Mouse (Mus musculus): Measurements from ENCODE around the gene Trdn. TPM values are rescaled to one million over a fixed set of nuclear protein-coding genes. Genes with fewer than 3 reads are reported as not detected.
A peak's percentile ranks its signal among the peaks of the same experiment; 100 is the strongest.

Gene Trdn
- 100 to 1,000 TPM; 298 to 299 TPM for total RNA-seq (2021)
- long read RNA-seq, experiment 1, full-length matches to known transcripts, result 461 of 833 reads
- long read RNA-seq, experiment 1, partial matches to known transcripts, result 270 of 833 reads
- long read RNA-seq, experiment 1, other reads (novel, unspliced or antisense), result 102 of 833 reads
- long read RNA-seq, experiment 2, full-length matches to known transcripts, result 306 of 572 reads
- long read RNA-seq, experiment 2, partial matches to known transcripts, result 143 of 572 reads
- long read RNA-seq, experiment 2, other reads (novel, unspliced or antisense), result 123 of 572 reads

DNA sequence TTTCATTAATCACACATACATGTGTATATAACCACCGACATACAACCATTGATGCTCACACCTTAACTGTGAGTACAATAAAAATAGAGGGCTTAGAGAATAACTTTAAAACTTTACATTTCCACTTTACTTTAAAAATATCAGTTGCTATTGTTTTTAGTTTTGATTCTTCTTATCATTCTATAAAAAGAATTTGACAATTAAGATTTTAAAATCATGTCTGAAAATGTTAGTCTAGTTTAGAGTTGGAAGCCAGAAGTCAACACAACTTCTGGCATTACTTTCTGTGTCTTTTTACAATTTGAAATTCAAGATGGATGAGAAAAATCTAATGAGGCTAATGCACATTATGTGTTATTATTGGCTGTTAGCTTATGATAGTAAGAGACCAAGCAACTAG is at the start of gene Trdn:
Gene Trdn, plus strand, starts transcription at position 301 of the 400 bp plus-strand sequence.
- DNase-seq, result no peak

DNA sequence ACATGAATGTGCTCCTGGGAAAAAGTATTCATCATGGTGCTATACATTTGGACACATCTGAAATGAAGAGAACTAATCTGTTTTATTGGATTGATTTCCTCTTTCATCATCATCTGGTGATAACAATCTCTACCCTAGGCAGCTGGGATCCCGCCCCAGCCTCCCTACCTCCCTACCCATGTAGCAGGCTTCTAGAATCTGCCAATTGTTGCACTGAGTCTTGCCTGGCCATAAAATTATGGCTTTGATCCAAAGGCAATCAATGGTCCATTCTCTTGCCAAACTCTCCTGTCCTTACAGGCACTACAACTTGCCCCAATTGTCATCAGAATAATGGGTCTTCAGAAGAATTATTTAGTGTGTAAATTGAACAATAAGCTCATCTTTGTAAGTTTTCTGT is 19.6 kb upstream of the Trdn start:
- DNase-seq, result no peak

DNA sequence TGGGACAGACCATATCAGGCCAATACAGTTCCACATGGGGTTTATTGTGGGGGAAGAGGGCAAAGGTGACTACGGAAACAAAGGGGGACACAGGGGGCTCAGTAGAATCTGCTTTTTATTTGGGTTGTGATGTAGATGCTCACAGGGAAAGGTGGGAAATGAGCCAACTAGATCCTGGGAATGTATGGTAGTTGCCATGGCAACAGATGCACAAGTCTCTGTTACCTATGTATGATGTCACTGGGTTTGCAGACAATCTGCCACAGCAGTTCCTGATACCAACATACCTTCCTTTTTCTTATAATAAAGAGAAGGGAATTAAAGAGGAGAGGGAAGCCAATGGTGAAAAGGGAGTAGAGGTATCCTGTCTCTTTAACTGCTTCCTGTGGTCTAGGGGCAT is 14.8 kb upstream of the Trdn start:
- no peak for DNase-seq

DNA sequence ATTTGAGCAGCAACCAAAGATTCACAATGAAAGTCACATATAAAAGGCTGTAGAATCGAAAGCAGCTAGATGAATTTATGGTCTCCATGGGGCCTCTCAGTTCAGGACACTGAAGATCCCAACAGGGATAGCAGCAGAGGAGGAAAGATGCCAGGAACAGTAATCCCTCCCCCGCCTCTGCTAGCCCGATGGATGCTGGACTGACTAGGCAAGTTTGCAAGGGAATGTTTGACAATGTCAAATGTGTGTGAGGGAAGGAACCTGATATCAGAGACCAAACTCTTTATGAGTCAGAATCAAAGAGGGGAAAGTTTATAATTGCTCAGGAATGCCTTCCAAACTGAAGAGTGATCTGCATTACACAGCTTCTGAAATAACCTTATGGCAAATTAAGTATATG is 7.2 kb upstream of the Trdn start:
- no peak for DNase-seq

DNA sequence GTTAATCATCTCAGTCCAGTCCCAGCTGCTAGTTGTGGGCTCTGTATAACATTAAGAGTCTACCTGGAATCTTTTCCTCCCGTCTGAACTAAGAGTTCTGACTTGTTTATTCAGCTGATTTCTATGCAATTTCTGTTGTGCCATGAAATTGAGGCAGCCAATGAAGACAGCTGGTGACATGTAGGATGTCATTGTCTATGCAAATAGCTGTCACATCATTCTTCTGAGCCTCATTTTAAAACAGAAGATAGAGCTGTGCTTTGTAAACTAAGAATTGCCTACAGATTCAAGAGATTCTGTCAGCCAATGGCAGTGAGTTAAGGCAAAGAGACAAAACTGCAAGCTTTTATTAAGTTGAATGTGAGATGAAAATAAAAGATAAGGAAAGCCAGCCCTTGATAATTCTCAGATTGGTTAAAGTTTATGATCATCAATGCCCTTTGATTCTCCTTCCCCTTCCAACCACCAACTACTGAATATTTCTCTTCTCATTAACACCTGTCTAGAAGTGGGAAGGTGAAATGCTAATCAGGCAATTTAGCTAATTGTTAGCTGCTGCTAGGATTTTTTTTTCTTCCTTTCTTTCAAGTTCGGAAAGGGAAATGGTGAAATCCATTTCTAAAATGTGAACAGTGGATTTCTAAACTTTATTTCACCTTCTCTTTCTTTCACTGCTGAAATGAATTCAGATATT is 1.9 kb downstream of the Trdn start:
- DNase-seq, result no peak

DNA sequence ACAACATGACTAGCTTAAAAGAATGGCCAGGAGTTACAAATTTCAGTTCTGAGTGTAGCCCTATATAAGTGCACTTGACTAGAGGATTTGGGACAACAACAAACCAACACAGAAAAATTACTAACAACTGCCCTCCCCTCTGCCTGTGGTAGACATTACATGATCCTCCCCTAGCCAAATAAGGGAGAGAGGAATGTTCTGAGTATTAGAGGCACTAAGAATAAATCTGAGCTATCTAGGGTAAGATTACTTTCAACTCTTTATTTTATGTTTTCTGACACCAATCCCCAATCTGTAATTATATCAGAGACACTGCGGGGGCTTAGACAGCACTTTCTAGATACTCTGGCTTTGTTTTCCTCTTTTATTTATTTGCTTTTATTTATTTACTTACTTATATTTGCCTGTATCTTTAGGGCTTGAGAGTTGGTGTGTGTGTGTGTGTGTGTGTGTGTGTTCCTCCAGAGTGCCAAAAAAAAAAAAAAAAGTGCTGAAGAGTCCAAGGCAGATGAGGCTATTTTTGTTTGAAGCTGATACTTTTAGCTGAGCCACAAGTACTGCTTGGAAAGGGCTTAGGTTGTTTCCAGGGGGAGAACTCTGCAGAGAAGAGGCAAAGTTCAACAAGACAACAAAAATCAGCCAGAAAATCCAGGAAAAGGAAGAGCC is 2.7 kb downstream of the Trdn start:
- peak; percentile 36 for DNase-seq

DNA sequence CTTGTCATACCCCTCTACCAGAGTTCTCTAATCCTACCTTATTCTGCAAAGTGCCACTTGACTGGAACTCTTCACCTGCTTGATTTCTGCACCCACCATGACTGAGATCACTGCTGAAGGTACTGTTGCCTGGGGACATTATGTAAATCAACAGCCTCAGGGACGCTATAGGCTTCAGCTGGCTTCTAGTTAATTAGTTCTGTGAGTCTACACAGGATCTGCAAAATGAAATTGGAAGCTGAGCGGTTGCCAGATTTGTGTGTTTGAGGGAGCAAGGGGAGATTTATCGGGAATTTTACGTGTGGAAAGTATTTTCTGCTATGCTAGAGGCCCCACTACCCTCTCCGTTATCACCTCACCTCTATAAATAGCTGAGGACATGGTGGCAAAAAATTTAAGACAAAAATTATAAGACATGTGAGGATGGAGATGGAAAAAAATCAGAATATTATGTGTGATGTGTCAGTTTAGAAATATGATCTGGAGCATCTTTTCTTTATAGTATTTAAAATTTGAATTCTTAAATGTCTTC is 3.3 kb downstream of the Trdn start:
- no peak for DNase-seq

DNA sequence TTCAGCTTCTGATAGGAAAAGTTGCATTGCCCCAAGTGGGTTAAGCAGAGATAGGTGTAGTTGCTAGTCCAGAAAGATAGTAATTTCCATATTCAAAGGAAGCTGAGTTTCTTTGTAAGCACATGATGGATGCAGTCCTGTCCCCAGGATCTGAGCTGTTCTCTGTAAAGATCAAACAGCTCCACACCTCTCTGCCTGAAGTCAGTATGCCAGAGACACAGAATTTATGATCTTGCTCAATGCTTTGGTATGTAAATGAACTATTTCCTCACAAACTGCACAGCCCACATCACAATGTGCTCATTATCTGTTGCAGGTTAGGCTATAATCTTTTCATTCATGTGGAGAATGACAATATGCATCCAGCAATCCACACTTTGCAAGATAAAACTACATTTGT is 8.0 kb downstream of the Trdn start:
- no peak for DNase-seq

DNA sequence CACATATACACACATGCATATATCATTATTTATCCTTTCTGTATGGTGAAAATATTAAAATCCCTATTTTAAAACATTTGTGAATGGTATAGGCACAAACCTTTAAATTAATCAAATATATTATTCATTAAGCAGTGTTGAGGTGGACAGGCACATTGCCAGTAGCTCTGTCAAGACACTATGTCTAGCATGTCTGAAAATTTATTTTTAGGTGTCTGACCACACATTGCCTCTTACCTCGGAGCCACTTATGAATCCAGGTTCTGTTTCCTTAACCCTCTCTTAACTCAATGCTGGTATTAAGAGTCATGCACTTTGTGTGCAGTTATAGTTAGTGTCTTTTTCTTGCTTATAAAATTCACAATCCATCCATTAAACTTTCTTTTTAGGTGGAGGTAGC is 12.0 kb downstream of the Trdn start:
- peak; percentile 38 to 54 for DNase-seq

DNA sequence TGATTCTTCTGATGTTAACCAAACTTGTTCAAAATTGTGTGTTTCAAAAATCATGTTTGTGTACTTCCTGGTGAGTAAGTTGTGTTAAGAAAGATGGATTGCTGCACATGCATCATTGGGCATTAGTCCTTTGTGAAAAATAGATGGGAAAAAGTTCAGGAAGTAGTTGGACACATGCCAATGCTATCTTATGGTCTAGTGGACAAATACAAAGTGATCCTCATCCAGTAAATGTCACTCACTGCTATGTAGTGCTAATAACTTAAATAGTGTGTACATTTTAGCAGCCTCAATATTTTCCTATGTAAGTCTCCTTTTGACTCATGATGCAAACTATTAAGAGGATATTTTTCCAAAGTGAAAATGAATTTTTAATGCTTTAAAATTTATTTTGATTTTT is 27.6 kb downstream of the Trdn start:
- no peak for DNase-seq

DNA sequence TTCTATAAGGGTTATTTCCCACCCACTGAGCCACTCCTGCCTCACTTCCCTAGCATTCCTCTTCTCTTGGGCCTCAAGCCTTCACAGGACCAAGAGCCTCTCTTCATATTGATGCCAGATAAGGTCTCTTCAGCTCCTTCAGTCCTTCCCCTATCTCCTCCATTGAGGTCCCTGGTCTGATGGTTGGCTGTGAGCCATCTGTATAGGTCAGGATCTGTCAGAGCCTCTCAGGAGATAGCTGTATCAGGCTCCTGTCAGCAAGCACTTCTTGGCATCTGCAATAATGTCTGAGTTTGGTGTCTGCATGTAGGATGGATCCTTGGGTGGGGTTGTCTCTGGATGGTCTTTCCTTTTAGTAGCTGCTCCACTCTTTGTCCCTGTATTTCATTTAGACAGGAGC is 42.7 kb downstream of the Trdn start:
- DNase-seq, result no peak

DNA sequence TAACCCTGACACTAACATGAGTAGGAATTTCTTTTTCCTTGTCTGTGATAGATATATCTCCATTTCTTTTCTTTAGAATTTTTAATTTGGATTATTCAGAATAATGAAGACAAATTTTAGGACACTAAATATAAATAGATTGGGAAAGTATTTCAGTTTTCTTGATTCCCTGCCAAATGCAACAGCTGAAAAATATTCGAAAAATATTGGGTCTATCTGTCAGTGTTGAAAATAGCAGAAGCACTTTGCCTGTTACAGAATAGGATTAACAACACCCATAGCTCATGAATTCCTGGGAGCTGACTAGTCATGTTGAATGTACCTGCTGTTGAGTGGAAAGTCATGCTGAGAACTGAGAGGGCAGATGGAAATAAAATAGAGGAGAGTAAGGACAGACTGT is 64.6 kb downstream of the Trdn start:
- no peak for DNase-seq

DNA sequence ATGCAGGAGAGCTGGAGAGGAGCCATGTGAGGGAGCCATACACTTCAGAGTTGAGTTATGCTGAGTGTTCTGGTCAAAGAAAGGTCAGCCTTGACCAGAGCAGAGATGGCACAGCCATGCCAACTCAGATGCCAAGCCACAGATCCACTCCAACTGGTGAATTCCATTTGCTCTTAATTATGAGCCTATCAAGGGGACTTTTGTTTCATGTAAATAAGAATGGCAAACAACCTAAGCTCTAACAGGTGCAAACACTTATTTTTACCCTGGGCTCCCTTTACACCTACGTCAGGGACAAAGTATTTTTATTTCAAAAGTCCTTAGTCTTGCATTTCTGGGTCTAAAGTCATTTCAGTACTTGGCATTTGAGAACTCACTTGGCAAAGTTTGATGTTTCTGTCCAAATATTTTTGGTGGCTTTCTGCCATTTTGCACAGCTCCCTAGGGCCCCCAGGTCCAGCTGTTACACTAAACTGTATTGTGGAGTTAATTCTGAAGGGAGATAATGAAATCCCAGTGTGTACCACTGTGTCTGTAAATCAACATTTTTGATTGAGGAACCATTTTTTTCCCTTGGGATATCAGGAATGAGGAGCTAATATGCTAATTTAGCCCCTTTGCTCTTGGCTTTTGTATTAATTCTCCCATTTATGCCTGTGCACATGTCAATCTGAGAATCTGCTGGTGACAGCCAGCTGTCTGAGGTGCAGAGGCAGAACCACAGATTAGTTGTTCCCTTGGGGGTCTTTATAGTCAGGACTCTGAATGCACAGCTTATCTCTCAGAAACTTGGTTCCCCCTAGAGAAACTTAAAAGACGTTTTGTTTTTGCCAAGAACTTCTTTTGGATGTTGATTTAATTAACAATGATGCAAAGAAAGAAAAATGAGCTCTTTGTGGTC is 99.6 kb downstream of the Trdn start:
- peak; percentile 71 to 73 for DNase-seq

DNA sequence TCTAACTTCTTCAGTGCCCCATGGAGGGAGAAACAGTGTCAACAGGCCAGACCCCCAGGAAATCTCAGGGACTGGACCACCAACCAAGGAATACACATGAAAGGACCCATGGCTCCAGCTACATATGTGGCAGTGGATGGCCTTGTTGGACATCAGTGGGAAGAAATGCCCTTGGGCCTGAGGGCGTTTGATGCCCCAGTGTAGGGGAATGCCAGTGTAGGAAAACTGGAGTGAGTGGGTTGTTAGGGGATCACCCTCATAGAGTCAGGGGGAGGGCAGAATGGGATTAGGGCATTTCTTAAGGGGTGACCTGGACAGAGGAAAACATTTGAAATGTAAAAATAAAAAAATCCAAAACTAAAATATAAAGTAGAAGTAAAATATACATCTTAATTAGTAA is 108.7 kb downstream of the Trdn start:
- DNase-seq, result no peak

DNA sequence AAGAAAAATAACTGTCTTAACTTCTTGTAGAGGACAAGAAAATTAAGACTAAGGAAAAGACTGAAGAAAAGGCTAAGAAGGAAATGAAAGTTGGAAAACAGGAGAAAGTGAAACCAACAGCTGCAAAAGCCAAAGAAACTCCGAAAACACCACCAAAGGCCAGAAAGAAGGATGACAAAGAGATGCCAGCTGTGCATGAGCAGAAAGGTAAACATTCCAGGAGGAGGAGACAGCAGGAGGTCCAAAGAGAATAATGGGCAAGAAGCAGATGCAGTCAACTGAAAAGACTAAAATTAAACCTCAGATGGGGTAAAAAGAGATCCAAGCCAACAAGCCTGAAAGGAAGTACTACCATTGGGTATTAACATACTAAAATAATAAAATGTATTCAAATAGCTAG is 115.6 kb downstream of the Trdn start:
- no peak for DNase-seq

DNA sequence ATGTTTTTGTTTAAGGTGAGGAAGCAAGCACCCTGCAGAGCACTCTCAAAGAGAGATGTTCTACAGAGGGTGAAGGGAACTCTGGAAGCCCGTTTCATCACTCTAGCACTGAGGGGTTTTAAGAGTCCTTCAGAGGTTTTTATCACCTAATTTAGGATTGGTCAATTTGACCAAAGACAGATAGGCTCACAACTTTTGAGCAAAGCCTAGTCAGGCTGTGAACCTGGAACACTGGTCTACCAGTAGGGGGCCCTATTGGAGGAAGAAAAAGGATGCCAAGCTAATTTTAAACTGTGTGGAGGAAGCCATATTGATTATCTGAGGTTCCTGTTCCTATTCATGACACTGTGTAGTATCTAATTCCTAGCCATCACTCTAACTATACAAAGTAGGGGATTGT is 117.9 kb downstream of the Trdn start:
- no peak for DNase-seq

DNA sequence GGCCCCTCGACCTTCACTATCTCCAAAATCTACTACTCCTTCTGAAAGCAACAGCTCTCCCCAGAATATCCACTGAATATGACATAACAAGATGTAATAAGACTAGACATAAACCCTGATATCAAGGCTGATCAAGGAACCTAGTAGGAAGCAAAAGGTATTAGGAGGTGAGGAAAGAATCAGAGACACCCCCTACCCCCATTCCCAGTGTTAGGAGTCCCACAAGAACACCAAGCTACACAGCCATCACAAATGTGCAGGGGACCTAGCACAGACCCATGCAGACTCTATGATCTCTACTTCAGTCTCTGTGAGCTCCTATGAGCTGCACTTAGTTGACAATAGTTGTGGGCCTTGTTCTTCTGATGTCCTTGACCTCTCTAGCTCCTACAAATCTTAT is 130.1 kb downstream of the Trdn start:
- DNase-seq, result no peak

DNA sequence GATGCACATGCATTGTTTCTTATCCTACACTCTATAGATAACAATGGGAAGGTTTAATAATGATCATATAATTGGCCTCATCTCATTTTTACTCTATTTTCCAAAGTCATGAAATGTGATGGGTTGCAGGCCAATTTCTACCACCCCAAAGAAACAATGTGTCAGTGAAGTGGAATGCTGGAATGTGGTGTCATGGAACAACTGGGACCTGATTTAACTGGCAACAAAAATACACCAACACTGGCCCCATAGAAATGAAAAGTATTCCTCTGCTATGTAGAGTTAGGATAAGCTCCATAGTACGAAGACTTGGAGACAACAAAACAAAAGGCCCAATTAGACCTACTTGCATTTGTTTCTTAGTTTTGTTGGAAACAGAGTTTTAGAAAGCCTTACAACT is 173.6 kb downstream of the Trdn start:
- DNase-seq, result peak; percentile 36 to 42

DNA sequence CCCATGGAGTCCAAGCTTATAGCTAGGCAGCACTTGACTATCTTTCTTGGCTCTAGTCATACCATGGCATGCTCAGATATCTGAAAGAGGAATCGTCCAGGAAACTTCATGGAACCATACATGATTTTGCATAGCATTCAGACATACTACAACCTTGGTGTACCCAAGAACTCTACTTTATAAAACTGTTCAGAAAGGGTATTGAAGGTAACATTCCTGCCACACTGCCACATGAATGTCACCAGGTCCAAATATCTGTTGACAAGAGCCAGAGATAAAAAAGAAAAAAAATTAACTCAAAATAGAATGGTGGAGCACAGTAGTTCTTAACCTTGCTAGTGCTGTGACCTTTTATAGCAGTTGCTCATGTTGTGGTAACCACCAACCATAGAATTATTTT is 175.8 kb downstream of the Trdn start:
- peak; percentile 25 to 50 for DNase-seq

DNA sequence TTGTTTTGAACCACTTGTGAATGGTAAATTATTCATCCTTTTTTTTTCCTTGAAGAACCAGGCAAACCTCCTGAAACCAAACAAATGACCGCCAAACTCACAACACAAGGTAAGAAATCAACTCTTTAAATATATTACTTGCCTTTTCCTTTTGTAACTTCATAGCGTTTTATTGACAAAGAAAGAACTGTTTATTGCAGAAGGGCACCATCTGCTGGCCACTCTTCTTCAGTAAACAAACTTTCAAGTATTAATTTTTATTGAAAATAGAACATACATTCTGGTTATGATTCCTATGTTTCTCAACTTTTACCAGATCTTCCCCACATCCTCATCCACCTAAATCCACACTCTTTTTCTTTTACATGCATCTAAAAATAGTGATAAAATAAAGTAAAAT is 224.6 kb downstream of the Trdn start:
- peak; percentile 11 to 57 for DNase-seq

DNA sequence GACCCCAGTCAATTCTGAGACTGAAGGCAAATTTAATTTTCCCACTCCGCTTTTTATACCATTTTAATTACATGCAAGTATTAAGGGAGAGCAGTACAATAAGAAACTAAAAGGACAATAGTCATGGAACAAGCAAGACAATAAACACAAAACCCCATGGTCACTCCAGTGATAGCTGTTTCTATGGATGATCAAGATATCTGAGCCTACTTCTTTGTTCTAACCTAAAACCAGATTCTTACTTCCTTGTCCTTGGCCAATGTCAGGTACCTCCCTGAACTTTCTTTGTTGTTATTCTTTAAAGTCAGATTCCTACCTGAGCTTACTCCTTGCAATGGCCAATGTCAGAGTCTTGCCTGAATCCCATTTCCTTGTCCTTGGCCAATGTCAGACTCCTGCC is 272.7 kb downstream of the Trdn start:
- DNase-seq, result no peak

DNA sequence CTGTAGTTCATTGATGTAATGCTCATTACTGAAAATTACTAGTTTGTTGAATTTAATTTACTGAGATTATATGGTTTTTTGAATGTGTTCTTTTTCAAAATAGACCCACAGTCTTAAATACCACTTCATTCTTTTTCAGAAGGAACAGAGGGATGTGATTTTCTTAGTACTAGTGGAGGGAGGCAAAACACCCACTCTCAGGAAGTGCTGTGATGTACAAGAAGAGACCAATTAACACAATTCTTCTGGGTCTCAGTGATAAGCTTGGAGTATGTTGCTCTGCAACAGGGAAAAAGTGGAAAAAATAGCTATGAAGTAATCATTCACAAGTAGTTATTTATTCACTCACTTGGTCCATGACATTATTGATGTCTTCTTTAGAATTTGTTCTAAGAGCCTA is 286.2 kb downstream of the Trdn start:
- no peak for DNase-seq

All from heart, adult 18-20 months (tissue).